Mouse (Mus musculus): ENCODE measurements around the gene Itgb6.

The Itgb6 gene

GRCm38 (mm10) chr2:60712483-60712882, 10.0 kb downstream of the Itgb6 start:
- no peak for DNase-seq (ENCODE audit: low spot score)

DNA sequence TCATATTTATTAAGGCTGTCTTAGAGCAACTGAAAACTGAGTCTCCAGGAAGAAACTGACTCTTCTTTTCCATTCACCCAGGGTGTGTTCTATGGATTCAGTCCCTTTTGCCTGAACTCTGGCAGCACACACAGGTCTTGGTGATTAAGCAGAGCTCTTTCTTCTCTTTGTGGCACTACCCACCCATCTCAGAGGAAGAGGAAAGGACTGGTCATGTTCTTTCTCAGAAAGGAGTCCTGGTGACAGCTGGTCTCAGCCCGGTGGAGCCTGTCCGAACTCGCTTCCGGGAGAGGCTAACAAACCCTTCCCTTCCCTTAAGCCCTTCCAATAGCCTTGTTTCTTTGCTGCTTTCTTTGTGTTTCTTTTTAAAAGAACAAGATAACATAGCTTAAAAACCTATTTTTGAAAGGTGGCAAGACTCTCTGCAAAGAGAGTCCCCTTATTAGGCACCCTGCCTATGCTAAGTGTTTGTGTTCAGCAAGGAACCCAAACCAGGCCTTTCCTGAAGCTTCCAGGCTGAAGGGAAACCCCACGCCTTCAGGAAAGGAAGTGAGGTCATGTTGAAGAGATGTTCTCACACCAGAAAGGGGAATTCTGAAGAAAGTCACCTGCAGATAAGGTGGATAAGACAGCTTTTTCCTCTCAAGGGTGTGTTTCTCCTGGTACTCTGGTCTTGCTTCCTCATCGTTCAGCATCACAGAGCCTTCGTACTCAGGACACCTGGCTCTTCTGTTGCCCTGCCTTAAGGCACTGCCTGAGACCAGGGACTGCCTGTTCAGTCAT, 11.2 kb downstream of the Itgb6 start:
- no peak for DNase-seq (ENCODE audit: low spot score)

GRCm38 (mm10) chr2:60710317-60710716, 12.1 kb downstream of the Itgb6 start:
- no peak for DNase-seq (ENCODE audit: low spot score)

GRCm38 (mm10) chr2:60708671-60709070, 13.8 kb downstream of the Itgb6 start:
- DNase-seq (ENCODE audit: low spot score): no peak

DNA sequence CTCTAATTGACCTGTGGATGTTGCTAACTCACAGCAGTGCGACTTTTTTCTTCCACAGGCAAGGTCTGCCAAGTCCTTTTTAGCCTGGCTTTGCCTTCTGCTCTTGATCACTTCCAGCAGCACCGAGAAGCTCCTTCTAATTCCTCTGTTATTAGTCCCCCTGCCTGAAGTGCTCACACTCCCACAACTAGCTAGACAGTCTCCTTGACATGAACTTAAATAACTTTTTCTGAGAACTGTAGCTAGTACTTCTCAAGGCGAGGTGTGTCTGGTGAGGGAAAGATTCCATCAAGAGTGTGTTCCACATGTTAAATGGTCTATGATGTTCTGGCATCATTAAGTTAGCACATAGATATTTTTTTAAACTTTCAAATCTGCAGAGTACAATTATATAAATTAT, 15.6 kb downstream of the Itgb6 start:
- no peak for DNase-seq (ENCODE audit: low spot score)

DNA sequence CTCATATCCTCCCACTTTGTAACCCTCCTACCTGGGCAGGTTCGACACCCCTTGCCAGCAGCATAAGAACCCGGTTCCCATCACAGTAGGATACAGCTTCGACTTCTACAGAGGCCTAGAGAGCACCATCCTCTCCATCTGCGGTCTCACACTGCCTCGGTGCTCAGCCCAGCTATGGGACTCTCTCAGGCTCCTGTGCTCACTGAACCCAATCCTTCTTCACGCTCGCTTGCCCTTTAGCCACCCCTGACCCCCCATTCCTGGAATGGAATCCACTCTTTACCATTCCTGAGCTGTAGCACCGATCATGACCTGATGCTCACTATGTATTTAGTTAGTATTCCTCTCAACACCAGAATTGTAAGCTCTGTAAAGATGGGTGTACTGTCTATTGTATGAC, 17.0 kb downstream of the Itgb6 start:
- no peak for DNase-seq (ENCODE audit: low spot score)

- no peak for DNase-seq (ENCODE audit: low spot score)
These were observed 19.1 kb downstream of the Itgb6 start for GRCm38 (mm10) chr2:60703315-60703714.

GRCm38 (mm10) chr2:60700956-60701355, 21.5 kb downstream of the Itgb6 start:
- DNase-seq (ENCODE audit: low spot score): no peak

DNA sequence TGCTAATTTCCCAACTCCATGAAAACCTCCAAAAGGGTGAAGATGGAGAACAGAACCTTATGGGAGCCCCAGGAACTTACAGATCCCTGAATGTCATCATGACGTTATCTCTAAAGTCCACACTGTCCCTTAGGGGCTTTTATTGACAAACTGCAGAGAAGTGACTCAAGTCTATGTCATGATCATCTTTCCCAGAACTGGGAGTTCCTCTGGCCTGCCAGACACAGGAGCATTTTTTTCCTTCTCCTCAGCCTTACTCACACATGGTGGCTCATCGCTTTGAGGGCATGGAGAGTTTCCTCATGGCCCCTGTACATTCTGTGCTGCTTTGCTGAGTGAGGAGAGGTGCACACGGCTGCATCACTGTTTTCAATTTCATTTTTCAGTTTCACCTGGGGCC, 22.4 kb downstream of the Itgb6 start:
- no peak for DNase-seq (ENCODE audit: low spot score)

- DNase-seq (ENCODE audit: low spot score): no peak
These were observed 22.9 kb downstream of the Itgb6 start for GRCm38 (mm10) chr2:60699591-60699990.

DNA sequence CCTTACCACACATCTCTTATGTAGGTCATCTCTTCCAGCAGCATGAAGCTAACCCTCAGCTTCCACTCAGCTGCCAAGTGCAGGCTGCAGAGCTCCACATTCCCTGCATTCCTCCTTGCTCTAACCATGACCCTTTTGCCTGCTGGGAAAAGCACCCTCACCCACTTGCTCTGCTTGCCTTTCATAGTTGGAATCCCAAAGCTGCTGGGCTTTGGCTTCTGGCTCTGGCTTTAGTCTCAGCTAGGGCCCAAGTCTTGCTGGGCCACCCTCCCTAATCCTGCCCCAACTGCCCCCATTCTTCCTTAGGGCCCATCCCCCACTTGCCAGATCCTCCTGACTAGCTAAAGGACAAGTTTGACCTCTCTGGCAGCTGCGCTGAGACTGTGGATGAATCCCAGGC, 24.3 kb downstream of the Itgb6 start:
- DNase-seq (ENCODE audit: low spot score): no peak

DNA sequence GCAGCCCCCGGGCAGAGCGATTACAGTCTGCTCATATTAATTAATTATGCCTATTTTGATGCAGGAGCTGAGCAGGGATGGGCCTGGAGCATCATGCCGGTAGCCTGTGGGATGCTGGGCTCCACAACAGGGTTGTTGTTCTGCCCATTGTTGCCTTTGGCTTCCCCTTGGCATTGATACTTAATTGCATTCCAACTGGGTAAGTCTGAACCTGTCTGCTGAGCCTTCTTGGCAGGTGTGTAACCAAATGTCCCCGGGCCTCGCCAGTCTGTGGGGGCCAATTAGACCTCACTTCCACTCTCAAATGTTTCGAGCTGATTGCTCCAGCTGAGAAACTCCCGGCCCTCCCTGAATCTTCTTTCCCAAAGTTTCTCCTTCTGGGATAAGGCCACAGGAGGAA, 24.9 kb downstream of the Itgb6 start:
- no peak for DNase-seq (ENCODE audit: low spot score)

GRCm38 (mm10) chr2:60696559-60696958, 25.9 kb downstream of the Itgb6 start:
- DNase-seq (ENCODE audit: low spot score): no peak

- DNase-seq (ENCODE audit: low spot score): no peak
These were observed 26.7 kb downstream of the Itgb6 start for GRCm38 (mm10) chr2:60695706-60696105.

DNA sequence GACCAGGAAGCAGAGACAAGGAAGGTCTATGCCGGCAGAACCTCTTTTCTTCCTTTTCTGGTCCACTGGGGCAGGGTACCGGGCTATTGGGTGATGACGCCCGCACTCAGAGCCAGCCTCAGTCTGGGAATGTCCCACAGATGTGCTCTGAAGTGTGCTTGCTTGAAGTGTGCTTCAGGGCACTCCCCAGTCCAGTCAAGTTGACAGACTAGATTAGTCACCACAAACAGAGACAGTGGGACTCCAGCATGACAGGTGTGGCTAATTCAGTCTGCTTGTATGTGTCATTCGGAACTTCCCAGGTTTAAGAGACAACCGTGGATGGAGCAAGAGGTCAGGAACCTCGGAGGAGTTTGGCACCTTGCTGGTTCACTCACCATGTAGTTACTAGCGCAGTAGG, 27.9 kb downstream of the Itgb6 start:
- DNase-seq (ENCODE audit: low spot score): no peak

GRCm38 (mm10) chr2:60692239-60692638, 30.2 kb downstream of the Itgb6 start:
- DNase-seq (ENCODE audit: low spot score): no peak

DNA sequence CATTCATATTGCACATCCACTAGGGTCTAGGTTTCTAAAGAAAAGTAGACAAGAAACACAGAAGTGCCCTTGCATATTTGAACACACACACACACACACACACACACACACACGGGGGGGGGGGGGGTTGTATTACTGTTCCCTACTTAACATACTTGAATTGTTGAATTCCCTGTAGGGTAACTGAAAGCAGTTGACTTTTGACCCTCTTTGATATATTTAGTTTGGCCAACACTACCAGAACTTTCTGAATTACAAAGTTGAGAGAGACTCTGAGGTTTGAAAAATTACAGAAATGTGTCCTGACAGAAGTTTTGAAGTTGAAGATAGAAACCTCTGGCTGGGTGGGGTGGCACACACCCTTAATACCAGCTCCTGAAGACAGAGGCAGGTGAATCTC, 32.2 kb downstream of the Itgb6 start:
- no peak for DNase-seq (ENCODE audit: low spot score)

GRCm38 (mm10) chr2:60688944-60689615, 33.4 kb downstream of the Itgb6 start:
- DNase-seq (ENCODE audit: low spot score): no peak

DNA sequence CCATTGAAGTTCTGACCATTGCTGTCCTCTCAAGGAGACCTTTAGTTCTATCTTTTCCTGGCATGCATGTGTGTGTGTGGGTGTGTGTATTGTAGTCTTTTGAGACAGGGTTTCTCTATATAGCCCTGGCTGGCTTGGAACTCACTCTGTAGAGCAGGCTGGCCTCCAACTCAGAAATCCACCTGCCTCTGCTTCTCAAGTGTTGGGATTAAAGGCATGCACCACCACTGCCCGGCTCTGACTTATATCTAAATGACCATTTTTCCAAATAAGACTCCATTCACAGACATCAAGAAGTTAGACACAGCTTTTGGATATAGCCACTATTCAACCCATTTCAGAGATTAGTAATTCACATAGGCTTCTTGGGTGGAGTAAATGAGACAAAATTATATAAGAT, 34.3 kb downstream of the Itgb6 start:
- no peak for DNase-seq (ENCODE audit: low spot score)

DNA sequence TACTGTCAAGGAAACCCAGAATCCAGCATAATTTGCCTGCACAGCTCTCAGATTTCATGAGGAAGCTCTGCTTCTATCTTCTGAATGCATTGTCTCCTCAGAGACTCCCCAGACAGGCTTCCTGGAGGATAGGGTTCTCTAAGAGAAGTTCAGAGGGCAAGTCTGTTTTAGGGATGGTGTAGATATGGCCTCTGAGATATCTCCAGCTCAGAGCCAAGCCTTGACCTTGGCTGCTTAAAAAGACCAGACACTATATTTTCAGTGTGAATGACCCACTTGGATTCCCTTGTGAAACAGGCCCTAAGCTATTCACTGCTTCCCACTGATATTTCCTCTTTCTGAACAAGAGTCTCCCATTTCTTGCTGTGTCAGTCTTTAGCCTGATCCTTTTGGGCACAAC, 36.5 kb downstream of the Itgb6 start:
- no peak for DNase-seq (ENCODE audit: low spot score)

- no peak for DNase-seq (ENCODE audit: low spot score)
These were observed 38.3 kb downstream of the Itgb6 start for GRCm38 (mm10) chr2:60684168-60684567.

DNA sequence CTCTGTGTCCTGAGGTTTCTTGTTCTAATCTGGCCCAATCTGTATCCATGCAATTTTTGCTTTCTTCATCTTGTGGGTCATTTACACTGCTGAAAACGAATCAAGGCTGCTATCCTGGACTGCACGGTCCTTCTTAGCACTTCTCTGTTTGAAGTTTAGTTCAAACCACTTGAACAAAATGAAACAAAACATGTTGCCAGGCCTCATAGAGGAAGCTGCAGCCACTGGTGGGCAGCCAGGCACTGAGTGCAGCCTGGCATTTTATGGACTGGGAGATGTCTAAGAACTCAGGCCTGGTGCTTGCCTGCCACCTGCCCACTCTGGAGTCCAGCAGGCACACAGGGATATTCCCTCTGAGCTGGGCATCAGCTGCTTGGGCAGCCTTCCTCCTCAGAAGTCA, 39.9 kb downstream of the Itgb6 start:
- no peak for DNase-seq (ENCODE audit: low spot score)

DNA sequence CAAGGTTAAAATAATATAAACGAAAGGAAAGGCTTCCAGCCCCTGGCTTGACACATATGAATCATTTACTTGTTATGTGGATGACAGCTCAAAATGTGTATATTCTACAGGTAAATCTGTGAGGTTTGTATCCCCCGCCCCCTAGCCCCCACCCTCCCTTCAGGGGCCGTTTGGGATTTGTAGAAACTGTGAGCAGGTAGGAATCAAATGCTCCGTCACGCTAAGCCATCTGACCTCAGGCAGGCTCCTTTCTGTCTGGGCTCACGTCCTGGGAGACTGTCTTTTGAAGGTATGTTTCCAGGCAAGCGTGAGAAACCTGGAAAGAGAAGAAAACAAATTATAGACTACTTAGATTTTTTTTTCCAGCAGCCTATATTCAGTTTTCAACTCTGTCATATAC, 48.0 kb downstream of the Itgb6 start:
- no peak for DNase-seq (ENCODE audit: low spot score)

All from left cerebral cortex, adult 11 months (tissue).